Mouse (Mus musculus) adrenal gland, adult 8-10 months (tissue): ENCODE measurements at regions not wholly inside any gene's neighbourhood (a gene's known extent, or its start where the extent isn't known, plus 50 kb on each side); places are given as distances from the start of the nearest gene placed in this dataset.

Experiments
- DNase-seq: peaks from one replicate; pipeline ENCODE4 v3.0.0; 2022

DNA sequence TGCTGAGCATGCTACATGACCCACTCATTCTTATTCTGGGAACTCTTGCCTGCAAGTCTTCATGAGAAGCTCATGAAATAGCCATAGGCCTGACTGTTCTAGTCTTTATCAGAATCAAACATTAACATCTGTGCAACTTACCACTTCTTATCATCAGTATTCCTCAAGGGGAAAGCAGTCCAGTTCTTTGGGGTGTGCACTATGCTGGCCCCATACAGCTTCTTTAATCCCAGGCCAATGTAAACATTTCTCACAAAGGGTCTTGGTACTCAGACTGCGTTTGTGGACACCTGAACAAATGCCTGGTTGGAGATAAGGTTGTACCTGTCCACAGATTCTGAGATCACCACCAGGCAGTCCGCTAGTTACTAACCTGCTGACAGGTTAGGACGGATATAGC is 51.3 kb downstream of the 3110018I06Rik start:
- no peak for DNase-seq

DNA sequence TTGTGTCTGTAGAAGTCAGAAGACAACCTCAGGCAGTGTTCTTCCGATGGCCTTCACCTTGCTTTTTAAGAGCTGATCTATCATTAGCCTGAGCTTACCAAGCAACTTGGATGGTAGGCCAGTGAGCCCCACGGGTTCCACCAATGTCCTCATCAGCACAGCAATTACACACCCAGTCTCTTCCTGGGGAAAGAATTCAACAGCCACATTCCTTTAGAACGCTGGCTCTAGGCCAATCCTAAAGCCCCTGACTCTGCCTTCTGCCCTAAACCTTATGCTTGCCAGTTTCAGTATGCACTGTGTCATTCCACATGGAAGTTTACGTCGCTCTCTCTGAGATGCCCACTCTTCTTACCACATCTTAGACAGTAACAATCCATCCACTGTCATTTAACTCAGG is 52.8 kb downstream of the 3110018I06Rik start:
- DNase-seq: no peak

GRCm38 (mm10) chr12:107547194-107547885 is 58.9 kb downstream of the 3110018I06Rik start:
- DNase-seq: no peak

GRCm38 (mm10) chr12:107547886-107548448 is 59.5 kb downstream of the 3110018I06Rik start:
- DNase-seq: no peak

- no peak for DNase-seq
These were observed 61.2 kb downstream of the 3110018I06Rik start for GRCm38 (mm10) chr12:107549452-107550296.

DNA sequence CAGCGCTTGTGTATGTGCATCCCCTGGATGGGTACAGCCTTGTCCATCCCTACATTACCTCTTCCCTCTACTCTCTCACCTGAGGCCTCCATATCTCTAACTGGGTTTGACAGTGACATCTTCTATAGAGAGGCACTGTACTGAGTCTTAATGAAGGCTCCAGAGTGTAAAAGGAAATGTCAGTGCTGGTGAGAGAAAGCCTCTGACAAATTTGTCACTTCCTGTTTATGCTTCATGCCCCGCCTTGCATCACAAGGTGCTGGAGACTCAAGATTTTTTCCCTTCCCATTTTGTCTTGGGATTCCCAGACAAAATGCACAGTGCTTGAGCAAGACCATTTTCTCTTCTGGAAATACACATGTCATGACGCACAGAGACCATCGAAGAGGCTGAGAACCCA is 70.8 kb downstream of the 3110018I06Rik start:
- DNase-seq: no peak

GRCm38 (mm10) chr12:107560100-107560499 is 71.7 kb downstream of the 3110018I06Rik start:
- no peak for DNase-seq

- no peak for DNase-seq
These were observed 84.2 kb downstream of the 3110018I06Rik start for GRCm38 (mm10) chr12:107572586-107572985.

- no peak for DNase-seq
These were observed 91.1 kb downstream of the 3110018I06Rik start for GRCm38 (mm10) chr12:107579508-107579907.

GRCm38 (mm10) chr12:107583151-107583720 is 94.8 kb downstream of the 3110018I06Rik start:
- DNase-seq: no peak

- DNase-seq: no peak
These were observed 97.3 kb downstream of the 3110018I06Rik start for GRCm38 (mm10) chr12:107585696-107586225.

GRCm38 (mm10) chr12:107596236-107596635 is 107.8 kb downstream of the 3110018I06Rik start:
- no peak for DNase-seq

GRCm38 (mm10) chr12:107600576-107600975 is 112.1 kb downstream of the 3110018I06Rik start:
- no peak for DNase-seq

GRCm38 (mm10) chr12:107608966-107609365 is 120.5 kb downstream of the 3110018I06Rik start:
- no peak for DNase-seq

DNA sequence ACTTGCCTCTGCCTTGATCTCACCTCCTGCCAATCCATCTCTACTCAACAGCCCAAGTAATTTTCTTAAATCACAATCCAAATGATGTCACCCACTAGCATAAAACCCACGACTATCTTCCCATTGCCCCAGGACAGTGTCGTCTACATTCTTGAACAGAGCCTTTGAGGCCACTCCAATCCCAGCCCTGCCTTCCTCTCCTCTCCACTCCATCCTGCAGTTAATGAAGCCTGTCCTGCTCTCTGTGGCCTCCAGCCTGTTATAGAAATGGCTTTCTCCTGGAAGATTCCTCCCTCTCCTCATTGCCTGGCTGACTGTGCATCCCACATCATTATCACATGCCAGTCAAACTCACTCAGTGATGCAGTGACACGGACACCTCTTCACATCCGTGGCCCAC is 121.6 kb downstream of the 3110018I06Rik start:
- no peak for DNase-seq

- no peak for DNase-seq
These were observed 129.0 kb downstream of the 3110018I06Rik start for GRCm38 (mm10) chr12:107617212-107617994.

- DNase-seq: no peak
These were observed 136.0 kb downstream of the 3110018I06Rik start for GRCm38 (mm10) chr12:107624446-107624845.

DNA sequence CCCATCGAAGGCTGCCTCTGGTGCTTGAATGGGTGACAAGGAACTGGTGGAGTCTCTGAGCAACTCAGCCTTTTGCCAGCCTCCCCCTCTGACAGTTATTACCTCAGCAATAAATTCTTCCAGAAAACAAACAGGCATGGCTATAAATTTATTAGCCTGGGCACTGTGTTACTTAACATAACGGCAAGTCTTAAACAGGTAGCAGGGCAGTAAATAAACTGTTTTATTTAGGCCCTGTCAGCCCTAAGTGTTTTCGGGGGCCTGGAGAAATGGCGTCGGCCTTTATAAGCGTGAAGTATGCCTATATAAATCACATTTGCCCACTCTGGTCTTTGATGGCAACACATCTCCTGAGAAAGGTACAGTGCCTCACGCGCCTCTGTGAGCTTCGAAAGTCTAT is 159.6 kb downstream of the 3110018I06Rik start:
- no peak for DNase-seq

GRCm38 (mm10) chr12:107652126-107652728 is 163.8 kb downstream of the 3110018I06Rik start:
- no peak for DNase-seq

DNA sequence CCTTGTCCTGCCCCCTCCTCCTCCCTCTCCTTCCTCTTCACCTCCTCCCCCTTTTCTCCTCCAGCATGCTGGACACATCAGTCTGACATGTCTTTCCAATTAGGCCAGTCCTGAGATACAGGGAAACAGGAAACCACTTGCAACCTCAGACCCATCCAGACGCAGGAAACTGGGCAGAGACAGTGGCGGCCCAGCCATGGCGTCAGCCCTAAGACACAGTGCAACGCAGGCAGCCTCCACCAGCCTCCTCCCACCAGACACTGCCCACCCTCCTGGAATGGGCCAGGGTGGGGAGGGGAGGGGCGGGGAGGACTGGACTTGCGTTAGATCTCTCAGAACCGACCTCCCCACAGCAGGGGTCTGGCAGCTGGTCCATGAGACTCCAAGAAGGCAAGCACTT is 164.7 kb downstream of the 3110018I06Rik start:
- DNase-seq: no peak

DNA sequence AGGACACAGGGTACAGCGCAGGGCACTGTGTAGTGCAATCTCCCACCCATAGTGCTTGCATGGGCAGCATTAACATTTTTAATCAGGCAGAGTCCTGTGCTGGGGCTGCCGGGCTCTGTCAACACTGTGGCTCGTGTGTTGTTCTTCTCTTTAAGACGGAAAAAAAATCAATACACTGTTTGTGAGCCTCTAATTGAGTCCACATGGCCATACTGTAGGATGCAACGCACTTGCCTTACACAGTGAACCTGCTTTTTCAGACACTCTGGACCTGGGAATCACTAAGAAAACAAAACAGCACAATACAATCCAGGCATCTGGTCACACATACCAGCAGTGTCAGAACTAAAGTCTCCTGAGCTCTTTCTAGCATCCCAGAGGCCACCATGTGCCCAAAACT is 168.4 kb downstream of the 3110018I06Rik start:
- no peak for DNase-seq

GRCm38 (mm10) chr12:107658241-107658640 is 169.8 kb downstream of the 3110018I06Rik start:
- no peak for DNase-seq
